Mouse (Mus musculus) forebrain, embryonic 15.5 days (tissue): ENCODE data around the gene Tmem131l. TPM values are rescaled to one million over a fixed set of nuclear protein-coding genes. Genes with fewer than 3 reads are reported as not detected.

ENCODE experiments used
- ATAC-seq: fragments of 200-750 bp; cut with Nextera tagmentation; replicated peaks from 2 replicates; pipeline ENCODE4 v1.8.0; 2017; ENCODE audit warnings: mild to moderate bottlenecking, moderate TSS enrichment, moderate library complexity
- H3K27ac ChIP-seq: fragments of 300-500 bp; sonication (generic); replicated peaks from 2 replicates; pipeline ENCODE4 v1.5.1; 2015; ENCODE audit warnings: mild to moderate bottlenecking, inconsistent platforms
- H3K27me3 ChIP-seq: fragments of 300-500 bp; sonication (generic); 2 replicates; pipeline ENCODE4 v1.6.1; 2015; ENCODE audit warnings: inconsistent platforms
- H3K36me3 ChIP-seq: fragments of 300-500 bp; sonication (generic); 2 replicates; pipeline ENCODE4 v1.6.1; 2015; ENCODE audit warnings: mild to moderate bottlenecking, inconsistent platforms
- H3K4me1 ChIP-seq: fragments of 300-500 bp; sonication (generic); 2 replicates; pipeline ENCODE4 v1.6.1; 2015; ENCODE audit warnings: inconsistent platforms
- H3K4me2 ChIP-seq: fragments of 300-500 bp; sonication (generic); replicated peaks from 2 replicates; pipeline ENCODE4 v1.6.1; 2015; ENCODE audit warnings: mild to moderate bottlenecking, inconsistent platforms
- H3K4me3 ChIP-seq: fragments of 300-500 bp; sonication (generic); 2 replicates; pipeline ENCODE4 v1.5.1; 2015; ENCODE audit warnings: mild to moderate bottlenecking, inconsistent platforms
- H3K9ac ChIP-seq: fragments of 300-500 bp; sonication (generic); replicated peaks from 2 replicates; pipeline ENCODE4 v1.6.1; 2015; ENCODE audit warnings: mild to moderate bottlenecking, inconsistent platforms
- H3K9me3 ChIP-seq: fragments of 300-500 bp; sonication (generic); 2 replicates; pipeline ENCODE4 v1.6.1; 2016; ENCODE audit warnings: inconsistent platforms
- WGBS: fragments of 180-500 bp; shearing (Covaris S2); methylation state at CpG from one replicate; pipeline ENCODE4 v1.1.7; 2015; ENCODE audit warnings: mixed read lengths; 5-methylcytosine and 5-hydroxymethylcytosine counted together
- polyA plus RNA-seq: library from polyadenylated mRNA; unstranded; fragments of >200 nt; fragmentation: Nextera tagmentation; extraction: Ambion mirVana; gene quantifications from 2 replicates; pipeline ENCODE4 v1.2.1, GENCODE M21; 2015

Gene Tmem131l
- polyA plus RNA-seq, 1 experiment from 2014 or later, result 130 TPM

GRCm38 (mm10) chr3:83997563-83997962 lies 42.4 kb downstream of the Tmem131l start:
- 27% methylated on average over 5 of the region's 5 CpGs for WGBS
- H3K4me2 ChIP-seq, result no peak overlapping the region
- no peaks in the 10 kb centered on the region for H3K9me3 ChIP-seq
- H3K27ac ChIP-seq, result peak overlapping the region; percentile 72
- H3K9ac ChIP-seq, result no peak overlapping the region
- no peaks in the 10 kb centered on the region for H3K27me3 ChIP-seq
- peaks cover 6% of the 10 kb centered on the region; the same call in 1 of the 2 replicates for H3K36me3 ChIP-seq
- no peak overlapping the region for H3K4me3 ChIP-seq
- H3K4me1 ChIP-seq, result peaks cover 58% of the 10 kb centered on the region
- ATAC-seq, result peak; percentile 70

GRCm38 (mm10) chr3:83997036-83997435 lies 42.9 kb downstream of the Tmem131l start:
- 18% methylated on average over 3 of the region's 3 CpGs for WGBS
- peaks cover 63% of the 10 kb centered on the region for H3K4me1 ChIP-seq
- peak; percentile 66 for ATAC-seq

GRCm38 (mm10) chr3:83996086-83996485 lies 43.9 kb downstream of the Tmem131l start:
- H3K36me3 ChIP-seq, result 0 out of 2 replicates have a peak, but pooled peaks cover 3% of the 10 kb centered on the region
- peaks cover 73% of the 10 kb centered on the region for H3K4me1 ChIP-seq
- 54% methylated on average over 6 of the region's 6 CpGs for WGBS
- no peak for ATAC-seq
- peak overlapping the region; percentile 72 for H3K27ac ChIP-seq
- H3K4me3 ChIP-seq, result no peak overlapping the region
- H3K9ac ChIP-seq, result no peak overlapping the region
- no peak overlapping the region for H3K4me2 ChIP-seq
- H3K27me3 ChIP-seq, result no peaks in the 10 kb centered on the region
- H3K9me3 ChIP-seq, result no peaks in the 10 kb centered on the region

More at GRCm38 (mm10) chr3:83997036-83997435, 42.9 kb downstream of the Tmem131l start:
- H3K9me3 ChIP-seq, result no peaks in the 10 kb centered on the region
- H3K27me3 ChIP-seq, result no peaks in the 10 kb centered on the region
- H3K36me3 ChIP-seq, result peaks cover 3% of the 10 kb centered on the region; the same call in 1 of the 2 replicates
- H3K27ac ChIP-seq, result peak overlapping the region; percentile 72
- H3K4me3 ChIP-seq, result no peak overlapping the region
- H3K9ac ChIP-seq, result no peak overlapping the region
- H3K4me2 ChIP-seq, result no peak overlapping the region

GRCm38 (mm10) chr3:83995254-83995830 lies 44.6 kb downstream of the Tmem131l start:
- Histone ChIP-seq H3K4me3 (no peak overlapping the region), H3K4me1 (peaks cover 80% of the 10 kb centered on the region), H3K27me3 (no peaks in the 10 kb centered on the region), H3K27ac (peak overlapping the region; percentile 78), H3K9ac (no peak overlapping the region), H3K36me3 (0 out of 2 replicates have a peak, but pooled peaks cover 3% of the 10 kb centered on the region), H3K9me3 (no peaks in the 10 kb centered on the region), H3K4me2 (no peak overlapping the region)
- no peak for ATAC-seq
- 36% methylated on average over 9 of the region's 9 CpGs for WGBS

GRCm38 (mm10) chr3:83994217-83994839 lies 45.6 kb downstream of the Tmem131l start:
- H3K4me3 ChIP-seq, result no peak overlapping the region
- 0 out of 2 replicates have a peak, but pooled peaks cover under 1% of the 10 kb centered on the region for H3K36me3 ChIP-seq
- H3K9ac ChIP-seq, result no peak overlapping the region
- peaks cover 90% of the 10 kb centered on the region for H3K4me1 ChIP-seq
- WGBS, result 15% methylated on average over 8 of the region's 8 CpGs
- peak; percentile 51 for ATAC-seq
- H3K27me3 ChIP-seq, result no peaks in the 10 kb centered on the region
- H3K4me2 ChIP-seq, result no peak overlapping the region
- H3K9me3 ChIP-seq, result no peaks in the 10 kb centered on the region
- H3K27ac ChIP-seq, result peak overlapping the region; percentile 78

- Histone ChIP-seq H3K4me3 (no peak overlapping the region), H3K4me1 (peaks cover 100% of the 10 kb centered on the region), H3K9me3 (no peaks in the 10 kb centered on the region), H3K36me3 (no peaks in the 10 kb centered on the region), H3K9ac (peak overlapping the region; percentile 7; the same call in 1 of the 2 replicates), H3K4me2 (no peak overlapping the region), H3K27ac (peak overlapping the region; percentile 78), H3K27me3 (no peaks in the 10 kb centered on the region)
- ATAC-seq, result peak; percentile 43
- WGBS, result 22% methylated on average over 8 of the region's 8 CpGs
These were observed 46.9 kb downstream of the Tmem131l start for GRCm38 (mm10) chr3:83993089-83993516.

- Histone ChIP-seq H3K4me1 (peaks cover 100% of the 10 kb centered on the region), H3K27me3 (no peaks in the 10 kb centered on the region), H3K27ac (peak overlapping the region; percentile 78), H3K36me3 (no peaks in the 10 kb centered on the region), H3K9ac (no peak overlapping the region), H3K4me3 (no peak overlapping the region), H3K9me3 (no peaks in the 10 kb centered on the region), H3K4me2 (no peak overlapping the region)
- no peak for ATAC-seq
- WGBS, result 86% methylated on average over 8 of the region's 8 CpGs
These were observed 48.1 kb downstream of the Tmem131l start for GRCm38 (mm10) chr3:83991691-83992524.

- Histone ChIP-seq H3K36me3 (no peaks in the 10 kb centered on the region), H3K9ac (no peak overlapping the region), H3K9me3 (no peaks in the 10 kb centered on the region), H3K27ac (peak overlapping the region; percentile 13; the same call in 1 of the 2 replicates), H3K4me1 (peaks cover 100% of the 10 kb centered on the region), H3K27me3 (no peaks in the 10 kb centered on the region), H3K4me2 (no peak overlapping the region), H3K4me3 (no peak overlapping the region)
- no peak for ATAC-seq
- WGBS, result 19% methylated on average over 4 of the region's 4 CpGs
These were observed 51.8 kb downstream of the Tmem131l start for GRCm38 (mm10) chr3:83988214-83988613.

GRCm38 (mm10) chr3:83987533-83988112 lies 52.4 kb downstream of the Tmem131l start:
- H3K4me3 ChIP-seq, result no peak overlapping the region
- 0 out of 2 replicates have a peak overlapping the region, but pooled peaks have one; percentile 16 for H3K27ac ChIP-seq
- H3K9me3 ChIP-seq, result no peaks in the 10 kb centered on the region
- no peak for ATAC-seq
- H3K4me2 ChIP-seq, result no peak overlapping the region
- H3K4me1 ChIP-seq, result peaks cover 100% of the 10 kb centered on the region
- no peaks in the 10 kb centered on the region for H3K36me3 ChIP-seq
- no peak overlapping the region for H3K9ac ChIP-seq
- no peaks in the 10 kb centered on the region for H3K27me3 ChIP-seq
- 78% methylated on average over 8 of the region's 8 CpGs for WGBS

- Histone ChIP-seq H3K4me3 (no peak overlapping the region), H3K4me1 (peaks cover 96% of the 10 kb centered on the region), H3K27me3 (no peaks in the 10 kb centered on the region), H3K4me2 (no peak overlapping the region), H3K9me3 (no peaks in the 10 kb centered on the region), H3K27ac (peak overlapping the region; percentile 93), H3K36me3 (no peaks in the 10 kb centered on the region), H3K9ac (no peak overlapping the region)
- 82% methylated on average over 3 of the region's 3 CpGs for WGBS
- ATAC-seq, result no peak
These were observed 53.2 kb downstream of the Tmem131l start for GRCm38 (mm10) chr3:83986740-83987139.

GRCm38 (mm10) chr3:83985426-83985825 lies 54.5 kb downstream of the Tmem131l start:
- no peak for ATAC-seq
- no peaks in the 10 kb centered on the region for H3K9me3 ChIP-seq

More at GRCm38 (mm10) chr3:83985426-83985825, 54.5 kb downstream of the Tmem131l start:
- Histone ChIP-seq H3K36me3 (no peaks in the 10 kb centered on the region), H3K27me3 (no peaks in the 10 kb centered on the region), H3K4me2 (no peak overlapping the region), H3K27ac (peak overlapping the region; percentile 93), H3K9ac (no peak overlapping the region), H3K4me3 (no peak overlapping the region), H3K4me1 (peaks cover 96% of the 10 kb centered on the region)
- 23% methylated on average over 6 of the region's 6 CpGs for WGBS
